Comparison of ENCODE assay signal across 8 mouse cellular contexts in genomic region chr4:129271991-129272755, GRCm38 (mm10). TPM values are rescaled to one million over a fixed set of nuclear protein-coding genes. Genes with fewer than 3 reads are reported as not detected.
DNase-seq lines count a peak whose midpoint lies in the region; ATAC-seq and TF ChIP-seq lines count a peak whose summit lies in the region.

No protein-coding gene starts in this region.

- H3K9ac ChIP-seq in ES-E14 (ENCODE audit: insufficient read depth, low read depth, low read length, poor library complexity, severe bottlenecking), result peak overlapping the region; percentile 33; the same call in 1 of the 2 replicates
- no peak overlapping the region for H3K9ac ChIP-seq in forebrain, embryonic 15.5 days (replicated peaks)

- TF ChIP-seq CTCF in cerebellum, adult 2 months (IDR thresholded peaks at IDR 0.05; ENCODE audit: borderline replicate concordance, insufficient read depth, low read depth, low read length), result no peak

- no peak for DNase-seq in cerebellum, adult 2 months
- DNase-seq in cerebellum, adult 8-10 months, result no peak
- DNase-seq in ES-E14 (ENCODE audit: low read depth, low spot score), result no peak
- DNase-seq in kidney, adult 8-10 months, result peak; percentile 86 to 92
- peak; percentile 83 for DNase-seq in lung, postnatal 10 days
- no peak for DNase-seq in right cerebral cortex, adult 18-20 months
- DNase-seq in retina, embryonic 14.5 days (ENCODE audit: low spot score), result no peak

- peak overlapping the region; percentile 0 for H3K4me3 ChIP-seq in cerebellum, adult 2 months (replicated peaks; ENCODE audit: insufficient read depth, low read depth, low read length)
- H3K4me3 ChIP-seq in ES-E14 (ENCODE audit: insufficient read depth in 1 of 2, low read depth in 1 of 2, low read length in 2 of 2, poor library complexity in 1 of 2, severe bottlenecking in 1 of 2), result peak overlapping the region; percentile 51 to 69; a peak in 3 of 4 replicates
- H3K4me3 ChIP-seq in forebrain, embryonic 15.5 days, result no peak overlapping the region

- peak; percentile 12; the same call in 1 of the 2 replicates for TF ChIP-seq POLR2A in cerebellum, adult 2 months (IDR thresholded peaks at IDR 0.05; ENCODE audit: borderline replicate concordance, insufficient read depth, low read length)

- H3K36me3 ChIP-seq in ES-E14 (ENCODE audit: control insufficient read depth, insufficient read depth, low read length, poor library complexity, severe bottlenecking), result no peaks in the 10 kb centered on the region
- H3K36me3 ChIP-seq in forebrain, embryonic 15.5 days, result no peaks in the 10 kb centered on the region

- peak overlapping the region; percentile 3 for H3K27ac ChIP-seq in cerebellum, adult 2 months (ENCODE audit: insufficient read depth, low read length)
- H3K27ac ChIP-seq in ES-E14 (ENCODE audit: insufficient read depth, low read depth, low read length, poor library complexity, severe bottlenecking), result peak overlapping the region; percentile 48; the same call in 1 of the 2 replicates
- no peak overlapping the region for H3K27ac ChIP-seq in forebrain, embryonic 15.5 days (replicated peaks)

- in situ Hi-C loops in ES-E14 (cut with MboI; ENCODE audit: low sequenced_read_pairs in 2 of 2, unreplicated experiment in 2 of 2), result no loop called here

- no peak overlapping the region for H3K4me2 ChIP-seq in forebrain, embryonic 15.5 days (replicated peaks)

- ATAC-seq in forebrain, embryonic 15.5 days (replicated peaks), result no peak

- no peaks in the 10 kb centered on the region for H3K27me3 ChIP-seq in cerebellum, adult 2 months (ENCODE audit: control insufficient read depth, insufficient read depth, low read length)
- no peaks in the 10 kb centered on the region for H3K27me3 ChIP-seq in forebrain, embryonic 15.5 days

- peaks cover 15% of the 10 kb centered on the region for H3K4me1 ChIP-seq in cerebellum, adult 2 months (ENCODE audit: control insufficient read depth, insufficient read depth, low read length)
- peaks cover 0 to 13% of the 10 kb centered on the region in 2 experiments; a peak in 1 of 4 replicates for H3K4me1 ChIP-seq in ES-E14 (ENCODE audit: control insufficient read depth in 2 of 2, insufficient read depth in 2 of 2, low read length in 2 of 2, poor library complexity in 1 of 2)
- peaks cover 7% of the 10 kb centered on the region for H3K4me1 ChIP-seq in forebrain, embryonic 15.5 days

- H3K9me3 ChIP-seq in ES-E14 (ENCODE audit: control insufficient read depth, insufficient read depth, low read depth, low read length), result no peaks in the 10 kb centered on the region
- no peaks in the 10 kb centered on the region for H3K9me3 ChIP-seq in forebrain, embryonic 15.5 days

- 23% methylated on average over 15 of the region's 15 CpGs for WGBS in cerebellum, adult 2 months
- 25% methylated on average over 15 of the region's 15 CpGs for WGBS in forebrain, embryonic 15.5 days

TF ChIP-seq in ES-E14, 5 proteins besides CTCF, POLR2A, EP300 and RAD21:
- peak; percentile 57; the same call in 1 of the 2 replicates for TF ChIP-seq MAFK (IDR thresholded peaks at IDR 0.05; ENCODE audit: insufficient read depth, low read depth, low read length)
- peak; percentile 33; the same call in 1 of the 2 replicates for TF ChIP-seq ZNF384 (IDR thresholded peaks at IDR 0.05; ENCODE audit: low read depth, low read length)
- TF ChIP-seq ZC3H11A (IDR thresholded peaks at IDR 0.05; ENCODE audit: borderline replicate concordance, low read depth, low read length), result no peak

RNA-seq across cellular contexts. Expression of gene C77080, which starts 11.0 kb away (rescaled TPM):
- 15.6 and 18.5 TPM in 2 replicates for polyA plus RNA-seq in cerebellum, adult 2 months (2012; rRNA removed)
- 14.4 and 22.5 TPM in 2 replicates for total RNA-seq in ES-E14 (2012; rRNA removed)
- 4.1 and 4.5 TPM in 2 replicates for polyA plus RNA-seq in forebrain, embryonic 15.5 days (2015; fragmentation: Nextera tagmentation; extraction: Ambion mirVana)

RNA-seq across cellular contexts. Expression of gene Sync, which starts 15.2 kb away (rescaled TPM):
- 1.00 and 1.4 TPM in 2 replicates for polyA plus RNA-seq in cerebellum, adult 2 months (2012; rRNA removed)
- total RNA-seq in ES-E14 (2012; rRNA removed), result 2.0 and 2.1 TPM in 2 replicates
- 0.13 and 0.36 TPM in 2 replicates for polyA plus RNA-seq in forebrain, embryonic 15.5 days (2015; fragmentation: Nextera tagmentation; extraction: Ambion mirVana)

Comparison
In these comparisons a context has a peak if more than half of its experiments do, and no peak if none do; other contexts are left out.
1. DNase-seq: peak in kidney, adult 8-10 months (2 of 2) and lung, postnatal 10 days (single experiment); none in cerebellum, adult 2 months (0 of 2), cerebellum, adult 8-10 months (single experiment), ES-E14 (single experiment), right cerebral cortex, adult 18-20 months (single experiment) and retina, embryonic 14.5 days (single experiment).